Mouse (Mus musculus) small intestine, adult 2 months (tissue): ENCODE data around the gene Ercc6l2.

Experiments used
- CTCF ChIP-seq: fragments of 200-500 bp; IDR thresholded peaks from 2 replicates; pipeline ENCODE4 v1.5.1; 2012; ENCODE audit warnings: low read depth, mild to moderate bottlenecking, control low read depth, inconsistent platforms, low read length, moderate library complexity, mixed read lengths; ENCODE audit not compliant: insufficient replicate concordance, insufficient read length; ENCODE audit errors: extremely low read depth
- POLR2A ChIP-seq: fragments of 200-500 bp; IDR thresholded peaks from 2 replicates; pipeline ENCODE4 v1.6.1; 2012; ENCODE audit warnings: low read depth, mild to moderate bottlenecking, control low read depth, inconsistent platforms, low read length, moderate library complexity

DNA sequence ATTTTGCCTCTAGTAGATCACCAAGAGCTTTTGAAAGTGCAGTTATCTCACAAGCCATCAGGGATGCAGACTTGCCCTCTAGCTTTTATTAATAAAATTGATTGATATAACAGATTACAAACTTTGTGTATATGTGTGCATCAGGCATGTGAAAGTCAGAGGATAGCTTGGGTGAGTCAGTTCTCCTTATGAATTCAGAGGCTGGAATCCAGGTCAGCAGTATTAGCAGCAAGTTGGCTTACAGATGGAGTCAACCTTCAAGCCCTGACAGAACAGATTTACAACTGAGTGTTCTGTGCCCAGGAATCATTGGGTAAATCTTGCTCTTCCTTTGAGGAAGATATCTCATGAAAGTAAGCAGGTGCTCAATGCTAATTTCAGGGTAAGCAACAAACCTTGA lies 891 bp downstream of the Ercc6l2 start:
- TF ChIP-seq CTCF (no peak), POLR2A (no peak)
